Mouse (Mus musculus): ENCODE results near the gene Prickle1.

DNA sequence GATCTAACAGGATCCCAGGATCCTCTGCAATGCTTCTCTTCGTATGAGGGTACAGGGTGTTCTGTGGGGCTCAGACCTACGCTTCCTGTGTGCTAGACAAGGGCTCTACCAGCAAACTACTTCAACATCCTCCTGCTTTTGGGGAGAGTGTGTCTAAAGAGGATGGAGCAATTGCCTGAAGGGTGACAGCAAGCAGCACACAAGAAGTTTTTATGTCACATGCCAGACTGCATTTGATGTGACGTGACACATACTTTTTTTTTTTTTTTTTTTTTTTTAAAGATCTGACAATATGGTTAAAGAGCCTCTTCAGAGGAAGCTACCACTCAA, 65.0 kb downstream of the Prickle1 start:
- TF ChIP-seq CTCF (IDR thresholded peaks at IDR 0.05; ENCODE audit: low read depth, low read length), result no peak
- no peak for TF ChIP-seq POLR2A (IDR thresholded peaks at IDR 0.05; ENCODE audit: borderline replicate concordance, low read depth, low read length)
